Mouse (Mus musculus) urinary bladder, postnatal 25 days (tissue): Measurements from ENCODE around the gene Lgi2.

Experiments
- DNase-seq: peaks from one replicate; pipeline ENCODE4 v3.0.0; 2022; ENCODE audit warnings: low spot score

Lgi2 gene

DNA sequence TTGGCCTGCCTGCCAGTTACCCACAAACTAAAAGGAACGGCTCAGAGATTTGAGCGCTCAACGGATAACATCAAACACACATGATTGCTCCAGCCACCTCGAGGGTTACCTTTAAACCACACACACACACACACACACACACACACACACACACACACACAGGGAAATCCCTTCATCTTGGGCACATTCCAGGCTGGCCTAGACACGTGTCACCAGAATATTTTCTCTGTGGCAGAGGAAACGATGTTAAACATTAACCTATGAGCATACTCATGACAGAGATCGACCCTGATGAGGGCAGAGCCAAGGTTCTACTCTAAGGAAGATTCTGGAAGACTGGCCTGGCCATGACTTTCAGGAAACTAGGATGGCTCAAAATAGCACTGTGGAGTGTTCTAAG, 29.2 kb downstream of the Lgi2 start:
- DNase-seq, result peak; percentile 26

DNA sequence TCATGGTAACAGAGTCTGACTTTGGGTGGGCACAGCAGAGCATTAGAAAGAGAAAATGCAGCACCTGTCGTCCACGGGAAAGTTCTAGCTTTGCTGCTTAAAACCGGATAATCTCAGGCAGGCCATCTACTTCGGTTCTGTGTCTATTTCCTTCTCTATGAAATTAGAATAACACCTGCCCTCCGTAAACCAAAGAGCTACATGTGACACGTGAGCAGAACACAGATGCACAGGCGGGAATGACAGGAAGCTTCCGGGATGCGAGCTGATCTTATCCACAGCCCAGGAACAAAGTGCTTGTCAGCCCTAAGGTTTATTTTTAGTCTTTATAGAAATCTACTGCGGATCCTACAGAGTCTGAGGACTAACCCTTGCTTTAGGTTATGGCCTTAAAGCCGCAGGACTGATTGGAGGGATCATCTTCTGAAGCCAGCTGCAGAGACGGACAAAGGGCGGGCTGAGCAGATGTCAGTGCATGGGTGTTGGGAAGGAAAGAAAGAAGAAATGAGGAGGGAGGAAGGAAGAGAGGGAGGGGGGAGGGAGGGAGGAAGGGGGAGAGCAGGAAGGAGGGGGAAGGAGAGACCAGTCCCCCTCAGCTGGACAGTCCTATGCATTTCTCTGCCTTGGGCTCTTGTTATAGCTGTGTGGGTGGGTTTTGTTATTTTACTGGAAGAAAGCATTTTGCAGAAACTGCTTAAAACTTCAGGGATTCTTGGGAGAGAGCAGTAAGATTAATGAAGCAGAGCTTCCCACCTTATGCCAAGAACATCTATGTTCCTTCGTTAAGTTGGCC, 31.3 kb downstream of the Lgi2 start:
- no peak for DNase-seq

DNA sequence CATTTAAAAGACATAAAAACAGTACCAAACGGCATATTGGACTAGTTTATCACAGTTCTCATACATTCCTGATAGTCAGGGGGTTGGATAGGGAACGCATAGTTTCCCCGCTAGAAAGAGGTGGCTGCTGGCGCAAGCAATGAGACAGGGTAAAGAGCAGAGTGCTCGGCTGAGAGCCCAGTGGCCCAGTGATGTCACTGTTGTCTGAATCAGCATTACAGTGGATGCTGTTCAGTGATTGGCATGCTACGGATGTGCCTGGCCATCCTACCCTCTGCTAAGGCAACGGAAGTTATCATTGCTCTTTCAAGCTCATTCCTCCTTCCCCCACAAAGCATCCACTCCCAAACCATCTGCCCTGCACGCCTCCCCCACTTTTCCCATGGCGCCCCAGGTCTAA, 32.6 kb downstream of the Lgi2 start:
- DNase-seq, result no peak

DNA sequence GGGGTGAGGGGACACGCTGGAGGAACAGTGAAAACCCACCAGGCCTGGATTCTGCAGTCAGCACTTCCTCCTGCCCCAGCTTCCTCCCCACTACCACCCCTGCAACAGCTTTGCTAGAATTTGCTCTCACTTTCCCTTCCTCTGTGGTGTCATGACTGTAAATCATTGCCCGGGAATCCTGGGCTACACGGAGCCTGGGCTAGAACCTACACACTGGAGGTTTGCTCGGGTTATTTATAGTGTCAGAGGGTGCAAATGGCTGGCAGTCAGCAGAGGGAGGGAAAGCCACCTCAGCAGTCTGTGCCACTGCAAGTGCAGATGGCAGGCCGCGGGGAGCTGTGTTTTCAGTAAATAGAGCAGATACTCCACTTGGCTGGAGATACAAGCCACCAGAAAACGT, 37.7 kb downstream of the Lgi2 start:
- DNase-seq, result no peak

DNA sequence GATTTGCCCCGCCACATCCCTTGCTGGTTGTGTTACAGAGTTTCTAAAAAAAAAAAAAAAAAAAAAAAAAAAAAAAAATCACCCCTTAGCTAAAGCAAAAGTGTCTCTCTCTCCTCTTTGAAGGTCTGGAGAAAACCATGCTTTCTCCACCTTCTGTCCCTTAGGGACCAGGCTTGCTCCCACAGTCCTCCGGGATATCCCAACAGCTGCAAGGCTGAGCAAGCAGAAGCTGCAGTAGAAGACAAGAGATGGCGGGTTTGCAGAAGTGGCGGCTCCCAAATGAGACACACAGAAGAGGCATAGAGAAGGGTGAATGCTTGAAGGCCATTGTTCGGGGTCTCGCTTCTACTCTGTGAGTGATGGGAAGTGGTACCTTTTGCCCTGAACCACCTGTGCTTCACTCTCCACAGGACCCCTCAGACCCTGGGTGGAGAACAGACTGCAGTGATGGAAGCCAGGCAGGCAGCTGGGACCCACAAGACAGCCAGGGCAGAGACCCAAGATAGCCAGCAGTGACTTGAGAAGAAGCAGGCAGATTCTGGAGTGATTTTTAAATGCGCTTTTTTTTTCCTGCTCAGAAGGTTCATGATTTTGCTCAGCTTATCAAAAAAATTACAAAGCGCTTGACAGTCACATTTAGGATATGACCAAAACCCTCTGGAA, 39.8 kb downstream of the Lgi2 start:
- DNase-seq, result no peak

DNA sequence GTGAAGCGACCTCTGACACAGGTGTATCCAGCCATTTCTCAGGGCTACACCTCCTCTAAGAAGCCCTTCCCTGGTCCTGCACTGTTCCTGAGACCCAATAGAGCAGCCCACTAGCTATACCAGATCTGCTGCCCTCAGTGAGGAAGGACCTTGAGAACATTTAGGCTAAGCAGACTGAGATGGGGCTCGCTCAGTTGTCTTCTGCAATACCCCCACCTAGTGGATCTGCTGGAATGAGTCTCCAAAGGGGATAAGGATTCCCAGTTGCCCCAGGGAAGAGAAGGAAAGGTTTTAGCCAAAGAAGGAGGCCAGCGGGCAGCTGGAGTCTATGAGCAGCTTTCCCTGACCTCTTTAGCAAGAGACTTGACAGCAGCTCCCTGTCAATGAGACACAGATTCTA, 42.1 kb downstream of the Lgi2 start:
- DNase-seq, result no peak

DNA sequence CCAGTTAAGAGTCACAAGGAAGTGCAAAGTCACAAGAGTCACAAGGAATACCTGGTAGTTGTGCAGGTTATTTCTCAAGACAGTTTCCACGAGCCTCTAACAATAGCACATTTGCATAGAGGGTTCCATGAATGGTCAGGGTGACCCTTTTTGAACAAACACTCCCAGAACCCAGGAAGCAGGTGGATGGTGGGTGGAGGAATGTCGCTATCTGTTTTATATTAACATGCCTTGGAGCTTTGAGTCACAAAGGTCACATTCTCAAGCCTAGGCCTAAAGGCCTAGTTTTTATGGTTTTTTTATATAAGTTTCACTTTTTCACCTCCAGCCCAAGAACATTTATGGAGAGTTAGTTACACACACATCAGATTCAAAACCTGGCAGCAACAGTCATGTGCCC, 46.3 kb downstream of the Lgi2 start:
- DNase-seq, result no peak

DNA sequence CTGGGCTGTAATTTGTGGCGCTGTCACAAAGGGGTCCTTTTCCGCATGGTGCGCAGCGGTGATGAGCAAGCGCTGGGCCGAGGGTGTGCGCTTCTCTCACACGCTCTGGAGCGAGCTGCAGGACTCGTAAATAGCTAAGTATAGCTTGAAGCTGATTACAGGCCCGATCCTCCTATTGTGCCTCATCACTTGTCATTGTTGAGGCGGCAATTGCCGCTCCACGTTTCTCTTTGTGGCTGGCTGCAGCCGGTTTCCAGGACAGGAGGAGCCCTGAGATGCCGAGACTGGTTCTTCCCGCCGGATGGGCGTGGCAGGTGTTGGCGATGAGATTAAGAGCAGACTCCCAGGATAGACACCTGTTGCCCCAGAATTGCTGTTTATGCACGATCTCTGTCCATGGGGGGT, 50.2 kb downstream of the Lgi2 start:
- no peak for DNase-seq

DNA sequence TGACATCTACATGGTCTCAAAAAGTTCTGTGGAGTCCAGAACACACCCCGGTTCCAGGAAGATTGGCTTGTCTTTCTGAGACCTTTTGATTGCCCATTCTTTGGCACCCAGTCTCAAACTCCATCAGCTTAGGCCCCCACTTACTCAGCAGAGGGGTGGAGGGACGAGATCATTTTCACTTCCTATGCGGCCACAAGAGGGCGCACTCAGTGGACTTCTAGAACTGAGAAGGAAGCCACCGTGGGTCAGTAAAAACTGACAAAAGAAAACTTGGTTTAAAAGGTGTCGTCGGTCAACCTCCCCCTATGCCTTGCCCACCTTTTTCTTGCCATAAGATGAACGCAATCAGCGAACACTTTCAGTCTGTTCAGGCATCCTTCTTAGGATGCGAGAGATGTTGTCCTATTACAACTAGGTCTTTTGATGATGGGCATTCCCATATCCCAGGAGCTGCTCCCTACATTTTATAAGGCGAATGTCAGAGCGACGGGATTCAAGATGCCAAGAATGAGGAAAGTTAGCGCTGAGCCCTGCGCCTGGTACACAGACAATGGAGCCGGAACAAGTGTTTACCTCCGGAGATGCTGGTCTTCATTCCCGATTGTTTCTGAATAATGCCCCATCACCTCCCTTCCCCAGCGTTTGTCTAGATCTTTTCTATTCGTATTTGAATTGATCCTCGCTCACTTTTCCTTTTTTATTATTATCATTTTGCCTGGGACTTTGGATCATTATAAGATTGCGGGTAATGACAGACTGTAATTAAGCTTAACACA, 50.8 kb downstream of the Lgi2 start:
- peak; percentile 72 for DNase-seq

DNA sequence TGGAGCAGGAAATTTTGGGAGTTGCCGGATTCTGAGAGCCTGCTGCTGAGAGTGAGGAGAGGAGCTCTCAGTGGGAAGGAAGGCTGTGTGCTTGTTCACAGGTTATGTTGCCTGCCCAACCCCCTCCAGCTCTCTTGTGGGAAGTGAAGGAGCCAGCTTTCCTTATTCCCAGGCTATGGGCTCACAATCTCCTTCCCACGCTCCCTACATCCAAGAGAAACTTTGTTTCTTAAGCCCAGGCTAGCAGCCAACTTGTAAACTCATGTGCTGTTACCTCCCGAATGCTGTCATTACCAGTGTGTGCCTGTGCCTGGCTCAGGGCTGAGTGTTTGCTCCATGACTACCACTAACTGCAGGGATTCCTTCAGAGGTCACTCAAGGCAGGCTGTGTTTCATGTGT, 55.2 kb downstream of the Lgi2 start:
- no peak for DNase-seq

DNA sequence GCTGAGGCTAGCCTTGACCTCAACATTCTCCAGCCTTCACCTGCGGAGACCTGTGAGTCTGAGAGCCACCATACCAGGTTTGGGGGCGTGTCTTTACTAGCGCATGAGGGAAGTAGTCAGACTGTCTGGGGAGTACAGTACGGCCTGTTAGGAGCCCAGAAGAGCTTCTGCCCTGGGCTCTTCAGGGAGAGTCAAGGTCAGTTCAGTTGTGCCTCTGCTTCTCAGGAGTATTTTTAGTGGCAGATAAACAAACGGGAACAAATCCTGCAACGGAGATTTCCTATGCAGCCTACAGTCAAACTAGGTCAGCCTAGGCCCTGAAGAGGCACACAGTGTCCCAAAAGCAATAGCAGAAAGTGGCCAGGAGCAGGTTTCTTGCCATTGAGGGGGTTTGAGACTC, 56.8 kb downstream of the Lgi2 start:
- DNase-seq, result no peak

DNA sequence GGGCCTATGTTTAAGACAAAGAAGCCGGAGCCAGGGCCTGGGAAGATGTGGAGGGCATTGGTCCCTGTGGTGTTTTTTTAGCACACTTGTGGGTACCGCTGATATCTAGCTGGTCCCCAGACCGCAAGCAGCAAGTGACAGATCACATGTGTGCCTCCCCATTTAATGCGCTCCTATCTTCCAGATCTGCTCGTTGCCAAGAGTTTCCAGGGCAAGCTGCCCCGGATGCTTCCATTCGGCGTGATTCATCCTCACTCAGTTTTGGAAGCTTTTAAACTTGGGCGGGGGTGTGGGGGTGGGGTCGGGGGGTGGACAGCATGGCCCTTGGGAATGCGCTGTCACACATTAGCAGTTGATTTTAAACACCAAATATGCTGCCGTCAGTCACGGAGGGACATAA, 61.6 kb downstream of the Lgi2 start:
- DNase-seq, result no peak

DNA sequence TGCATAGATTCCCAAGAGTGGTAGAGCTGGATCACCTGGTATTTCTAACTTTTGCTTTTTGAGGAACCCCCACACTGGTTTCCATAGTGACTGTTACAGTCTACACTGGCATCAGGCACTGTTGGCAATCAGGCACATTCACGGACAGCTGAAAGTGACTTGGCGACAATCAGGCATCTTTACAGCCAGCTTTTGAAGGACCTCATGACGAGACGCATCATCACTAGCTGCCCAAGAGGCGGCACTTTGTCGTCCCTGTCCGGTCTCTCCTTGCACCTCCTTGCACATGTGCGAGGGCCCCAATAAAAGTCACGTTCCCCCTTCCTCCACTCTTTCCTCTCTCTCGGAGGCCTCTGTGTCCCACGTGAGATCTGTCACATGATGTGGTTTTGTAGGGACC, 62.1 kb downstream of the Lgi2 start:
- no peak for DNase-seq

DNA sequence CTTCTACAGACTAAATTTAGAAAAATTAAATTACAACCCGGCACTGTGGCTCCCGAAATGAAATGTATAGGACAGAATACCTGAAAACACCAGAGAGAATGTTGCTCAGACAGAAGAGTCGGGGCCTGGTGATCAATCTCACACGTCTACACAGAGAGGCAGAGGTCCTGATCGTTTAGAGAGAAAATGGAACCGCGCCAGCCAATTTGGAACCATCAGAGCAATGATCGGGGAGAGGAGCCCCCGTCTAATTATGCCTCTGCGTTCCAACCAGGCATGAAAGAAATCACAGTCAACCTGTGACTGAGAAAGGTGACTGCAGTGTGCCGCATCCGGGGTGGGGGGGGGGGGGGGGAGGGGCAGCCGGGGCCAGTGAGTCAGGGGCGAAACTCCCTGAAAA, 70.6 kb downstream of the Lgi2 start:
- DNase-seq, result no peak

DNA sequence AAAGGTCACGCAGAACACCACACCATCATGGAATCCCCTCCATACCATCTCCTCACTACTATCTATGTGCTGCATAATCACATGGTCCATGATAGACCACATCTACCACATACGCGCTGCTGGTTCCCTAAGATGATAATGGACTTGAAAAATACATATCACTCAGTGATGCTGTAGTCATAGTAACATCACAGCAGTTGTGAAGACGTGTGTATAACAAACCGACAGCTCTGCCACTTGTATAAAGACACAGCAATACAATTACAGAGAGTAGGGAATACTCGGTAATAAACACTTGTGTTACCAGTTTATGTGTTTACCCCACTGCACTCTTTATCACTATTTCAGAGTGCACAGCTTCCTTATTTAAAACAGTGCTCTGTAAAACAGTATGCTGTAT, 74.8 kb downstream of the Lgi2 start:
- no peak for DNase-seq

DNA sequence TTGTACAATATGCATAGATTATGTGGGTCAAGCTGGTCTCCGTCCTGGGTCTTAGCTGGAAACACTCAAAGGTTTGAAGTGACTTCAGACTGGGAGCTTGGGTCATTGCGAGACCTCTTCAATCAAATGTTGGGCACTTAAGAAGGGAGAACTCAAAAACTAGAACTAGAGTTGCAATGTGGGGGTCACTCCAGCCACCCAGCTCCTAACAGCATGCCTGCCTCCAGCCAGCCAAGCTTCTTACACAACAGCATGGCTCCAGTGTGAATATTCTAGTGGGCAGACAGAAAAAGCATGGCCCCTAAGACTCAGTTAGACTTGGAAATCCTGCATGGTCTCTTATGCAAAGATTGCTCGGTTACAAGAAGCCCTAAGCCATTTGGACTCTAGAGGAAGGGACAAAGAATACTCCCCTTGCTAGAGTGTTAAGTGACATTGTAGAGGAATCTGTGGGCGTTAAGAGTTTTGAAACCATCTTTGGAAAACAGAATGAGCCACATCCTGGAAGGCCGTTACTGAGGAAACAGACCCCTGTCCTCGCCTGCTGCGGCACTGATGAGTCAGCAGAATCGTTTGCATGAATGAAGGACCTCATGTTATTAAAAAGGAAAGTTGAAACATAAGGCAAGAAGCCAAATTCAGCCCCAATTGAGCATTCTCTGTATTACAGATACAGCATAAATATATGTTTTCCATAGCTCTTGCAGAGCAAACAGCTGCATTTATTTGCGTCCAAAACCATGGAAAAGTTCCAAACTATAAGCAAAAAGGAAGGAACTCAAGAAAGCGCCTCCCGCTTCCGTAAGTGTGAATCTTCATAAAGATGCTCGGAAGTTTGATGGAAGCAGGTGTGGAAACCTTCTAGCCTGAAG, 78.5 kb downstream of the Lgi2 start:
- DNase-seq, result no peak
